Mouse (Mus musculus): ENCODE data around the gene Ush1g. TPM values are rescaled to one million over a fixed set of nuclear protein-coding genes. Genes with fewer than 3 reads are reported as not detected.
A peak's percentile ranks its signal among the peaks of the same experiment; 100 is the strongest.

The Ush1g gene
- polyA plus RNA-seq (2016; fragmentation: Nextera tagmentation; extraction: Ambion mirVana) = not detected in 2 replicates

DNA sequence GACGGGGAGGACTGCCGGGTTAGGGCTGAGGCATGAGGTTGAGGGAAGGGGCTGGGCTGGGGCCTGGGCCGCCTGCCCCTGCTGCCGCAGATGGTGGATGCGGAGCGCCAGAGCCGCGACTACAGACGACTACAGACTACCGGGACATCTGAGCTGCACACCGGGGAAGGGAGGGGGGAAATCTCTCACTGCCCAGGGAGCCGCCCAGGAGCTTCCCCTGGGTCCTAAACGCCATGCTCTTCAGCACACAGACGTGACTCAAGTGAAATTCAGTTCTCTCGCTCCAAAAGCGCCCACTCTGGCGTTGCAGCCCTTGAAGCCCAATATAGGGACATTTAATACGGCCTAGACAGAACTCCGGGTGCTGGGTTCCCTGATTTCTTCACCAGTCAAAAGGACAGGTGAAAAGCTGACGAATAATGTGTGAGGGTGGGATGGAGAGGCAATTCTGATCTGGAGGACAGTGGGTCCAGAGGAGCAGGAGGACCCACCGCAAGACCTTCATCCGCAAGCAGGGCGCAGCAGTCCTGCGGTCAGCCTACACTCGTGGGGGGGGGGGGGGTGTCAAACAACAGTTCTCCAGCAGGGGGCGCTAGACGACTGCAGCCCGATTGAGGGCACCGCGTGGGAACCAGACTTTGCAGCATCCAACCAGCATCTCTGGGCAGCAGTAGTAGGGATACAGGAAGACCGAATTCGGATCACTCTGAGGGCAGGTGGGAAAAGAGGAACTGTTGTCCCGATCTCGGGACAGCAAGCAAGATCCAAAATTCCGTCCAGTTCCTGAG, at the start of gene Ush1g:
Ush1g (minus strand) TSS at position 136 of the 788 bp plus-strand sequence.
- Histone ChIP-seq H3K36me3 (no peaks in the 10 kb centered on the region), H3K4me3 (replicated peaks) (peak within 1 kb of the TSS; percentile 13; the same call in 1 of the 2 replicates), H3K9me3 (no peaks in the 10 kb centered on the region), H3K27me3 (peaks cover 97% of the 10 kb centered on the region), H3K9ac (replicated peaks) (no peak within 1 kb of the TSS), H3K4me1 (replicated peaks) (peaks cover 9% of the 10 kb centered on the region; the same call in 1 of the 2 replicates), H3K27ac (no peak within 1 kb of the TSS), H3K4me2 (peak within 1 kb of the TSS; percentile 26)
- WGBS = 3% methylated on average over 35 of the region's 35 CpGs
- ATAC-seq (ENCODE audit: insufficient number of reproducible peaks, insufficient read depth, low FRiP score, low TSS enrichment, low read depth) = no peak

DNA sequence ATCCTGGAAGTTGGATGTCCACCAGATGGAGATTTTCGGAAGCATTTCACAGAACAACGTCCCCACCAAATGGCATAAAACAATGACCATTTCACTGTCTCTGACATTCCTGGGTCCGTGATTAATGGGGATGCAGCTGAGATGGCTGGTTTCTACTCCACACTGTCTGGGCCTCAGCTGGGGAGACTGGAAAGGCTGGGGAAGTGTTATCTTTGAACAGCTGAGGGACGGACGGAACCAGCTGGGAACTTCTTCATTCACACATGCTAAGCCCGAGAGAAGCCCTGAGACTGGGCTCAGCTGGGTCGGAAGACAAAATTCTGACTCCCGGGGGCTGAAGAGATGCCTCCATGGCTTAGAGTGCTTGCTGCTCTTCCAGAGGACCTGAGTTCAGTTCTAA, 49.5 kb upstream of the Ush1g start:
- no peak overlapping the region for H3K4me2 ChIP-seq
- peaks cover 98% of the 10 kb centered on the region for H3K27me3 ChIP-seq
- no peak for ATAC-seq (ENCODE audit: insufficient number of reproducible peaks, insufficient read depth, low FRiP score, low TSS enrichment, low read depth)
- H3K27ac ChIP-seq = no peak overlapping the region
- peaks cover 18% of the 10 kb centered on the region for H3K4me1 ChIP-seq (replicated peaks)
- H3K4me3 ChIP-seq (replicated peaks) = no peak overlapping the region
- 56% methylated on average over 8 of the region's 8 CpGs for WGBS
- H3K36me3 ChIP-seq = no peaks in the 10 kb centered on the region
- no peaks in the 10 kb centered on the region for H3K9me3 ChIP-seq
- no peak overlapping the region for H3K9ac ChIP-seq (replicated peaks)

DNA sequence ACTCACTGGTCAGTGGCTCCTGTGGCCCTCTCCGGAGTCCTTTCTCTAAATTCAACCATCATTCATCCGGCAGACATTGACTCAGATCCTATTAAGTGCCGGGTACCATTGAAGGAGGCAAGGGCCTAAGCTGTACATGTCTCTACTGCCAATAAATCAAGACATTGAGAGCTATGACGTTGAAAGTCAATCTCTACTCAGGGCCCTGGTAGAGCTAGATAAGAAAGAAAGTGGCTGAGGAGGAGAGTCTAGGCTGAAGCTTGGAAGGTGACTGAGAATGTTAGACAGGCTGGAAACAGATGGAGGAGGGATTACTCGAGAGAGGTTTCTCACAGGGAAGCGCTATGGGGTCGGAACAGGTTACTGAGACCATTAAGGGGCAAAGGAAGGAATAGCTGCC, 48.5 kb upstream of the Ush1g start:
- ATAC-seq (ENCODE audit: insufficient number of reproducible peaks, insufficient read depth, low FRiP score, low TSS enrichment, low read depth) = no peak
- H3K27me3 ChIP-seq = peaks cover 99% of the 10 kb centered on the region
- no peaks in the 10 kb centered on the region for H3K9me3 ChIP-seq
- H3K27ac ChIP-seq = no peak overlapping the region
- no peak overlapping the region for H3K4me3 ChIP-seq (replicated peaks)
- H3K4me2 ChIP-seq = no peak overlapping the region
- peaks cover 18% of the 10 kb centered on the region for H3K4me1 ChIP-seq (replicated peaks)
- H3K36me3 ChIP-seq = no peaks in the 10 kb centered on the region
- no peak overlapping the region for H3K9ac ChIP-seq (replicated peaks)
- 46% methylated on average over 7 of the region's 7 CpGs for WGBS

DNA sequence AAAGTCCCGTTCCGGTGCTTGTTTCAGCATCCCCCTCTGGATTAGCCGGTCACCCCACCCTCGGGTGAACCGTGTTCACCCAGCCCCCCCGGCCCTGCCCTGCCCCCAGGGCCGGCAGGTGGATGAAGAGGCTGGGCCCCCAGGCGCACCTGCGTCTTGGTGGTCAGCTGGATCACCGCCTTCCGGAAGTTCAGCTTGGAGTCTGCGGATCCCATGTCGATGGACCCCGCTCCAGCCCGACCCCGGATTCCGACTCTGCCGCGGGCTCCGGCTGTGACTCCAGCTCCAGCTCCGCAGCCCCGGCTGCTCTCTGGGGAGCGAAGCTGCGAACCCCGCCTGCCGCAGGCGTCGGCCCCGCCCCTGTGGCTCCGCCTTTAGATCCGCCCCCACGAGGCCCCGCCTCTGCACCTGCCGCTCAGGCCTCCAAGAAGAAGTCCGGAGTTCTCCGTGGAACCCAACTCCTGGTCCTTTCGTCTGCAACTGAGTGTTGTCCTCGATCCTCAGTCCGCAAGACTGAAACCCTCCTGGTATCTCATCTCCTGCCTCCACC, 45.6 kb upstream of the Ush1g start, which contains the start of gene Hid1:
Hid1 (minus strand) TSS at position 362 of the 550 bp plus-strand sequence.
- peak within 1 kb of the TSS; percentile 48; the same call in 1 of the 2 replicates for H3K9ac ChIP-seq (replicated peaks)
- H3K4me3 ChIP-seq (replicated peaks) = peak within 1 kb of the TSS; percentile 48
- H3K4me1 ChIP-seq (replicated peaks) = peaks cover 12% of the 10 kb centered on the region
- peaks cover 91% of the 10 kb centered on the region for H3K27me3 ChIP-seq
- H3K4me2 ChIP-seq = peak within 1 kb of the TSS; percentile 74
- ATAC-seq (ENCODE audit: insufficient number of reproducible peaks, insufficient read depth, low FRiP score, low TSS enrichment, low read depth) = no peak
- WGBS = 1% methylated on average over 39 of the region's 39 CpGs
- H3K36me3 ChIP-seq = no peaks in the 10 kb centered on the region
- no peak within 1 kb of the TSS for H3K27ac ChIP-seq
- H3K9me3 ChIP-seq = no peaks in the 10 kb centered on the region

DNA sequence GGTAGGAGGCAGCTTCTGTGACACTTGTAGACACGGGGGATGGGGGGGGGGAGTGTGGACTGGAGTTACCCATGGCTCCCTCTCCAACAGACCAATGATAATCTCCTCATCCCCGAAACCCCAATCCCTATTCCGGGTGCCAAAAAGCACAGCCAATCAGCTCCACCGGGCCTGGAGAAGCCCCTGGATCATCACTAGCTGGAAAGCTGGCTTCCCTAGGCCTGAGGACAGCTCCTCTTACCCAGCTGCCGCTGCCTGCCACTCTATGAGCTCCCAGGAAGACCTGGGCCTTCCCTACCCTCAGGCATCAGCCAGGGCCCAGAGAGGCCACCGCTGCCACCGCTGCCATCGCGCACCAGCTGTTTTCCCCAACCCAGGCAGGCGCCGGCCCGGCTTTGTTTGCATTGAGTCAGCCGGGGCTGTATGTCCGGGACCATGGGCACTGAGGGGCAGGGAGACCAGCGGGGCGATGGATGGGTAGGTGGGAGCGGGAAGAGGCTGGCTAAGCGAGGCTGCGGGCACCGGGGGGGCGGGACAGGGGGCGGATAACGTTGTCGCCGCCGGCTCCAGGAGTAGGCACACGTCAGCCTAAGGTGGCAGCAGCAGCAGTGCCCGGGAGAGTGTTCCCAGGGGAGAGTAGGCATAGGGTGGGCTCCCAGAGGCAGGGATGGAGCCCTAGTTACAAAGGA, 45.0 kb upstream of the Ush1g start:
- peak overlapping the region; percentile 74 for H3K4me2 ChIP-seq
- no peaks in the 10 kb centered on the region for H3K36me3 ChIP-seq
- H3K9ac ChIP-seq (replicated peaks) = peak overlapping the region; percentile 48; the same call in 1 of the 2 replicates
- WGBS = 2% methylated on average over 26 of the region's 28 CpGs
- H3K4me3 ChIP-seq (replicated peaks) = peak overlapping the region; percentile 48
- peaks cover 12% of the 10 kb centered on the region for H3K4me1 ChIP-seq (replicated peaks)
- H3K27me3 ChIP-seq = peaks cover 84% of the 10 kb centered on the region
- H3K9me3 ChIP-seq = no peaks in the 10 kb centered on the region
- H3K27ac ChIP-seq = no peak overlapping the region
- ATAC-seq (ENCODE audit: insufficient number of reproducible peaks, insufficient read depth, low FRiP score, low TSS enrichment, low read depth) = no peak

DNA sequence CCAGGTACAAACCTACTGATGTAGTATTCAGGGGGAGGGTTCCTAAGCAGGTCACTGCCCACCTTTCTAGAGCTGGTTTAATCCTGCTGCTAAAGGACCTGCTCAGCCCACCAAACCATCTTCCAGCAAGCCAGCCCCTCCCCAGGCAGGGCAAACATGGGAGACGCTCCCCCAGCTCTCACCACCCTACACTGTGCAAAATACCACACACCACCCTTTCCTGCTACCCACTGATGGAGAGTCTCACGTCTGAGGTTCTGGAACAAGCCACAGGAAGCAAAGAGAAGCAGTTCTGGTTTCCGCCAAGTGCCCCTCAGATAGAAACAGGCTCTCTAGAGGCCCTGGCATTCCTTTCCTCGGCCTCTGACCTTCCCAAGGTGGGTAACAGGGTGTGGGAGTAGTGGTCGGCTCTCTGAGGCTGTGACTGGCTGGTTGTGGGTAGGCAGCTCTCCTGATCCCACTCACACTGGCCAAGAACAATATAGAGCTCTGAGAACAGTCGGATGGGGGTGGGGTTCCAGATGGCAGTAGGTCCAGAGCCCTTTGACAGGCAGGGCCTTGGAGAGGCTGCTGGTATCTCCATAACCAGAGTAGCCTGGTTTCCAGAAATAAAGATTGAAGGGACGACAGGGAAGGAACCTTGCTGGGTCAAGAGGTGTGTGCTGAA, 44.3 kb upstream of the Ush1g start:
- WGBS = 42% methylated on average over 7 of the region's 7 CpGs

DNA sequence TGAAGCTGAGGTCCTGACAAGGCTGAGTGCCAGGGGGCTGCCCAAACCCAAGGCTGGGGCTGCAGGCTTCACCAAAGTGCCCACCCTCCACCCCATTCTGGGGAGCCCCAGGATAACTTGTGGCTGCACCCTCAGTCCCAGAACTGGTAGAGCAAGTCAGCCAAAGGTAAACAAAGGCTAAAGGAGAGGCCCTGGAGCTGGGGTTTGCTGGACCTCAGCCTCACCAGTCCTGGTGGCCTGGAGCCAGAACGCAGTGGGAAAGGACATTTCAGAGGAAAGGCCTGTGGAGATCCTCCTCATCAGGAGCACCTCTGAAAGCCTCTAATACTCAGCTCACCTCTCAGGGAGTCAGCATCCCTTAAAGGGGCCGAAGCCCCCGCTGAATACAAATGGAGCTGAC, 42.3 kb upstream of the Ush1g start:
- no peak overlapping the region for H3K27ac ChIP-seq
- H3K9ac ChIP-seq (replicated peaks) = no peak overlapping the region
- H3K36me3 ChIP-seq = no peaks in the 10 kb centered on the region
- no peaks in the 10 kb centered on the region for H3K9me3 ChIP-seq
- WGBS = 77% methylated on average over 3 of the region's 3 CpGs
- ATAC-seq (ENCODE audit: insufficient number of reproducible peaks, insufficient read depth, low FRiP score, low TSS enrichment, low read depth) = no peak
- no peak overlapping the region for H3K4me2 ChIP-seq
- H3K4me1 ChIP-seq (replicated peaks) = peaks cover 15% of the 10 kb centered on the region
- H3K4me3 ChIP-seq (replicated peaks) = no peak overlapping the region
- peaks cover 64% of the 10 kb centered on the region for H3K27me3 ChIP-seq

More for the DNA sequence above, 44.3 kb upstream of the Ush1g start:
- no peak overlapping the region for H3K4me2 ChIP-seq
- peaks cover 78% of the 10 kb centered on the region for H3K27me3 ChIP-seq
- no peak overlapping the region for H3K9ac ChIP-seq (replicated peaks)
- H3K36me3 ChIP-seq = no peaks in the 10 kb centered on the region
- no peak overlapping the region for H3K4me3 ChIP-seq (replicated peaks)
- no peaks in the 10 kb centered on the region for H3K9me3 ChIP-seq
- H3K27ac ChIP-seq = no peak overlapping the region
- ATAC-seq (ENCODE audit: insufficient number of reproducible peaks, insufficient read depth, low FRiP score, low TSS enrichment, low read depth) = peak; percentile 54; the same call in 1 of the 2 replicates
- H3K4me1 ChIP-seq (replicated peaks) = peaks cover 12% of the 10 kb centered on the region

DNA sequence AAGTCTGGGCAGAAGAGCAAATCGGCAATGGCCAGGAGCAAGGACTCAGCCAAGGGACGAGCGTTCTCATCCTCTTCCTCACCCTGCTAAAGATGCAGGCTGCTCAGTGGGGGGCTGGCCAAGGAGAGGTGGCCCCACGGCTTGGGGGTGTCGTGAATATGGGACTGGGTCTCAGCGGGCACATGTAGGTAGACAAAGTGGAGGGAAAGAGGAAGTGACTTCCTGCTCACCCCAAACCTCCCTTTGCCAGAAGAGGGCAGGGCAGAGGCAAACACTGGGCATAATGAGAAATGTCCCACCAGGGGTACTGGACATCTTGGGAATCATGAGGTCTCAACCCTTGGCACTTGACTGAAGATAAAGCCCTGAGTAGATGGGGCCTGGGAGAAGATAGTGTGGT, 37.9 kb upstream of the Ush1g start:
- no peak overlapping the region for H3K4me2 ChIP-seq
- H3K9ac ChIP-seq (replicated peaks) = no peak overlapping the region; the same call in 1 of the 2 replicates
- WGBS = 78% methylated on average over 6 of the region's 6 CpGs
- H3K27ac ChIP-seq = no peak overlapping the region
- H3K9me3 ChIP-seq = no peaks in the 10 kb centered on the region
- H3K27me3 ChIP-seq = peaks cover 50% of the 10 kb centered on the region
- no peak for ATAC-seq (ENCODE audit: insufficient number of reproducible peaks, insufficient read depth, low FRiP score, low TSS enrichment, low read depth)
- no peaks in the 10 kb centered on the region for H3K36me3 ChIP-seq
- H3K4me3 ChIP-seq (replicated peaks) = no peak overlapping the region
- H3K4me1 ChIP-seq (replicated peaks) = peaks cover 3% of the 10 kb centered on the region; the same call in 1 of the 2 replicates

DNA sequence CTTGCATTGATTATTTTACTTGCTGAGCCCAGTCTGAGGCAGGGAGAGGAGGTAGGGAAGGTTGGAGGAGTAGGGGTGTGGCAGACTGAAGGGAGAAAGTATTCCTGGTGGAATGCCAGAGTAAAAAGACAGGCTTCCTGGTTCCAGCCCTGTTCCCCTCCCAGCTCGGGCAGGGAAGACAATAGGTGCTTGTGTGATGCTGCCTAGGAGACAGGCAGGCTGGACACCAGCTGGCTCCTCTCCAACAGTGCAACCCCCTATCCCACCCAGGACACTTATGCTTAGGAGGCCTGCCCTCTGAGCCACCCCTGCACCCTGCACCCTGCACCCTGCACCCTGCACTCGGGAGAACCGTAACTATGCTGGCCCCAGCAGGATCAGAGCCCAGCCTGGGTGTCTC, 37.5 kb upstream of the Ush1g start:
- H3K4me3 ChIP-seq (replicated peaks) = no peak overlapping the region
- no peaks in the 10 kb centered on the region for H3K9me3 ChIP-seq
- no peaks in the 10 kb centered on the region for H3K36me3 ChIP-seq
- no peak overlapping the region for H3K4me2 ChIP-seq
- H3K9ac ChIP-seq (replicated peaks) = no peak overlapping the region; the same call in 1 of the 2 replicates
- peaks cover 50% of the 10 kb centered on the region for H3K27me3 ChIP-seq
- H3K27ac ChIP-seq = no peak overlapping the region
- peaks cover 3% of the 10 kb centered on the region; the same call in 1 of the 2 replicates for H3K4me1 ChIP-seq (replicated peaks)
- ATAC-seq (ENCODE audit: insufficient number of reproducible peaks, insufficient read depth, low FRiP score, low TSS enrichment, low read depth) = no peak
- 63% methylated on average over 3 of the region's 3 CpGs for WGBS

DNA sequence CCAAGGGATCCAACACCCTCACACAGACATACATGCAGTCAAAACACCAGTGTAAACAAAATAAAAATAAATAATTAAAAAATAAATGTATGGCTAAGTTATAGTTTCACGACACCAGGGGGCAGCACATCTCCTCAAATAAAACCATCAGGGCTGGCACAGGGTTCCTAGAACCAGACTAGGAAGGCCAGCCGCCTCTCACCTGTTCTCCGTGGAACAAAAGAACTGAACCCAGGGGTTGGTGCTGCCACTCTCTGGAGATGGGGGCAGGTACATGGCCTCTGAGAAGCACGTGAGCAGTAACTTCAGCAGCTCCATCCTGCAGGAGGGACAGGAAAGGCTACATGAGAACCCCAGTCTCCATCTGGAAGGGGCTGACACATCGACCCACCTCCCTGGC, 36.6 kb upstream of the Ush1g start:
- 21% methylated on average over 5 of the region's 5 CpGs for WGBS
- no peak overlapping the region for H3K4me3 ChIP-seq (replicated peaks)
- H3K36me3 ChIP-seq = no peaks in the 10 kb centered on the region
- H3K27ac ChIP-seq = no peak overlapping the region
- H3K4me2 ChIP-seq = no peak overlapping the region
- H3K27me3 ChIP-seq = peaks cover 43% of the 10 kb centered on the region
- no peak for ATAC-seq (ENCODE audit: insufficient number of reproducible peaks, insufficient read depth, low FRiP score, low TSS enrichment, low read depth)
- no peak overlapping the region for H3K9ac ChIP-seq (replicated peaks)
- peaks cover 3% of the 10 kb centered on the region; the same call in 1 of the 2 replicates for H3K4me1 ChIP-seq (replicated peaks)
- no peaks in the 10 kb centered on the region for H3K9me3 ChIP-seq

Data from limb, embryonic 12.5 days (tissue).